In genomic region chr7:127895442-127895841, GRCm38 (mm10) we compare ENCODE assay signal across 8 mouse cellular contexts. TPM values are rescaled to one million over a fixed set of nuclear protein-coding genes. Genes with fewer than 3 reads are reported as not detected.
DNase-seq lines count a peak whose midpoint lies in the region; ATAC-seq and TF ChIP-seq lines count a peak whose summit lies in the region.

TSS of gene Gm21974 (minus strand) at chr7:127895454.
TSS of gene Vkorc1 (minus strand) at chr7:127895617.

- no peaks in the 10 kb centered on the region for H3K9me3 ChIP-seq in lung, embryonic 14.5 days (ENCODE audit: low read depth, low read length)

- under 1% methylated on average over 26 of the region's 26 CpGs for WGBS in lung, embryonic 14.5 days

- peak within 1 kb of the TSS; percentile 82 for H3K27ac ChIP-seq in lung, embryonic 14.5 days (ENCODE audit: low read depth)

- peak within 1 kb of the TSS; percentile 70 for H3K9ac ChIP-seq in lung, embryonic 14.5 days

- peaks cover 8% of the 10 kb centered on the region for H3K4me1 ChIP-seq in lung, embryonic 14.5 days (ENCODE audit: insufficient read depth)

- H3K4me2 ChIP-seq in lung, embryonic 14.5 days = peak within 1 kb of the TSS; percentile 88

- ATAC-seq in hematopoietic stem cell, adult 5-6 weeks (replicated peaks in 1 of 2; ENCODE audit: insufficient read depth in 1 of 2, low FRiP score in 2 of 2, low TSS enrichment in 1 of 2, low read depth in 1 of 2, poor library complexity in 2 of 2, severe bottlenecking in 2 of 2) = peak; percentile 94 to 97
- ATAC-seq in lung, embryonic 14.5 days (ENCODE audit: insufficient read depth) = peak; percentile 99
- ATAC-seq in neutrophil, adult 5-6 weeks (ENCODE audit: extremely low read depth, insufficient number of reproducible peaks, low FRiP score, poor library complexity, severe bottlenecking) = peak; percentile 86

- DNase-seq in MN1 (ENCODE audit: low spot score) = peak; percentile 96
- DNase-seq in cerebellum, adult 8-10 months = peak; percentile 96
- DNase-seq in forelimb bud, embryonic 11.5 days (ENCODE audit: low read depth, low spot score) = peak; percentile 96
- DNase-seq in layer of hippocampus, adult 8-10 months (ENCODE audit: low spot score in 2 of 2) = peak; percentile 94 to 95
- DNase-seq in lung, embryonic 14.5 days = peak; percentile 97
- peak; percentile 95 for DNase-seq in testis, postnatal 14 days (ENCODE audit: low spot score)

- peak; percentile 57 for TF ChIP-seq CTCF in lung, embryonic 14.5 days (IDR thresholded peaks at IDR 0.05; ENCODE audit: low read depth)

- H3K27me3 ChIP-seq in lung, embryonic 14.5 days (ENCODE audit: insufficient read depth, low read length) = no peaks in the 10 kb centered on the region

- peaks cover 21% of the 10 kb centered on the region; the same call in 1 of the 2 replicates for H3K36me3 ChIP-seq in lung, embryonic 14.5 days (ENCODE audit: insufficient read depth)

- peak within 1 kb of the TSS; percentile 67 for H3K4me3 ChIP-seq in lung, embryonic 14.5 days (ENCODE audit: low read depth, low read length)

RNA-seq across cellular contexts. Expression of gene Gm21974, which starts in this region (rescaled TPM):
- total RNA-seq in hematopoietic stem cell, adult 5-6 weeks (2017) = not detected in 2 replicates
- not detected for total RNA-seq in layer of hippocampus, adult 8-10 months (2022)
- not detected in 2 replicates for polyA plus RNA-seq in lung, embryonic 14.5 days (2014; fragmentation: Nextera tagmentation; extraction: Ambion mirVana)
- not detected in 2 replicates for total RNA-seq in neutrophil, adult 5-6 weeks (2017)

RNA-seq across cellular contexts. Expression of gene Vkorc1, which starts in this region (rescaled TPM):
- 31.1 and 40.5 TPM in 2 replicates for total RNA-seq in hematopoietic stem cell, adult 5-6 weeks (2017)
- 10 to 100 TPM; 23.8 to 36.6 (median 31.8) TPM for total RNA-seq in layer of hippocampus, adult 8-10 months (2022)
- 127 and 129 TPM in 2 replicates for polyA plus RNA-seq in lung, embryonic 14.5 days (2014; fragmentation: Nextera tagmentation; extraction: Ambion mirVana)
- 4.8 and 8.5 TPM in 2 replicates for total RNA-seq in neutrophil, adult 5-6 weeks (2017)

Comparison
In these comparisons a context has a peak if more than half of its experiments do, and no peak if none do; other contexts are left out.
1. Peak in every context shown above with its lines: DNase-seq, ATAC-seq, H3K4me3 ChIP-seq and H3K27ac ChIP-seq.